Mouse (Mus musculus) stomach, postnatal 0 days (tissue): ENCODE measurements at regions not wholly inside any gene's neighbourhood (a gene's known extent, or its start where the extent isn't known, plus 50 kb on each side); places are given as distances from the start of the nearest gene placed in this dataset.

Source experiments
- ATAC-seq: fragments of 200-750 bp; cut with Nextera tagmentation; 2 replicates; pipeline ENCODE4 v1.8.0; 2017; ENCODE audit not compliant: low FRiP score, low TSS enrichment
- DNase-seq: peaks from one replicate; pipeline ENCODE4 v3.0.0-alpha.2; 2016; ENCODE audit warnings: low spot score
- H3K27ac ChIP-seq: fragments of 300-500 bp; sonication (generic); replicated peaks from 2 replicates; pipeline ENCODE4 v1.5.1; 2014; ENCODE audit warnings: mild to moderate bottlenecking, control low read depth
- H3K27me3 ChIP-seq: fragments of 300-500 bp; sonication (generic); 2 replicates; pipeline ENCODE4 v1.6.1; 2014; ENCODE audit warnings: low read length; ENCODE audit not compliant: control insufficient read depth, insufficient read depth
- H3K36me3 ChIP-seq: fragments of 300-500 bp; sonication (generic); 2 replicates; pipeline ENCODE4 v1.6.1; 2014; ENCODE audit warnings: low read length, mixed read lengths; ENCODE audit not compliant: control insufficient read depth, insufficient read depth
- H3K4me1 ChIP-seq: fragments of 300-500 bp; sonication (generic); replicated peaks from 2 replicates; pipeline ENCODE4 v1.6.1; 2014; ENCODE audit warnings: antibody characterized with exemption; ENCODE audit not compliant: control insufficient read depth, insufficient read depth
- H3K4me2 ChIP-seq: fragments of 300-500 bp; sonication (generic); replicated peaks from 2 replicates; pipeline ENCODE4 v1.6.1; 2014; ENCODE audit warnings: low read depth, mild to moderate bottlenecking, control low read depth, moderate library complexity
- H3K4me3 ChIP-seq: fragments of 300-500 bp; sonication (generic); 2 replicates; pipeline ENCODE4 v1.5.1; 2014; ENCODE audit warnings: low read depth, low read length, control low read depth
- H3K9ac ChIP-seq: fragments of 300-500 bp; sonication (generic); 2 replicates; pipeline ENCODE4 v1.6.1; 2014; ENCODE audit warnings: mild to moderate bottlenecking, low read length, control low read depth, mixed read lengths
- H3K9me3 ChIP-seq: fragments of 300-500 bp; sonication (generic); 2 replicates; pipeline ENCODE4 v1.6.1; 2016; ENCODE audit warnings: low read length; ENCODE audit not compliant: control insufficient read depth
- CTCF ChIP-seq: IDR thresholded peaks from 2 replicates; pipeline ENCODE4 v1.5.1; 2016; ENCODE audit warnings: antibody characterized with exemption, low read depth, mild to moderate bottlenecking, moderate library complexity
- EP300 ChIP-seq: optimal IDR thresholded peaks from 2 replicates; pipeline ENCODE3; 2016; ENCODE audit warnings: antibody characterized with exemption
- WGBS: fragments of 180-500 bp; shearing (Covaris S2); extraction: QIAGEN DNeasy Blood & Tissue Kit; methylation state at CpG from one replicate; pipeline ENCODE4 v1.1.7; 2014; 5-methylcytosine and 5-hydroxymethylcytosine counted together

GRCm38 (mm10) chr16:58331087-58331486, 77.2 kb upstream of the Dcbld2 start:
- H3K4me2 ChIP-seq: no peak overlapping the region
- H3K4me1 ChIP-seq: no peaks in the 10 kb centered on the region
- WGBS: 49% methylated on average over 3 of the region's 3 CpGs
- TF ChIP-seq CTCF (no peak), EP300 (no peak)
- H3K9ac ChIP-seq: no peak overlapping the region
- ATAC-seq (no peak), DNase-seq (no peak)
- no peaks in the 10 kb centered on the region for H3K27me3 ChIP-seq
- H3K36me3 ChIP-seq: no peaks in the 10 kb centered on the region
- H3K4me3 ChIP-seq: no peak overlapping the region
- H3K9me3 ChIP-seq: no peaks in the 10 kb centered on the region
- no peak overlapping the region for H3K27ac ChIP-seq

- no peaks in the 10 kb centered on the region for H3K9me3 ChIP-seq
- no peak for TF ChIP-seq EP300
- TF ChIP-seq CTCF: no peak
- no peaks in the 10 kb centered on the region for H3K36me3 ChIP-seq
- ATAC-seq (no peak), DNase-seq (no peak)
- no peaks in the 10 kb centered on the region for H3K27me3 ChIP-seq
- 63% methylated on average over 5 of the region's 5 CpGs for WGBS
- H3K9ac ChIP-seq: no peak overlapping the region
- H3K4me3 ChIP-seq: no peak overlapping the region
- H3K4me2 ChIP-seq: no peak overlapping the region
- H3K4me1 ChIP-seq: no peaks in the 10 kb centered on the region
- H3K27ac ChIP-seq: no peak overlapping the region
Measured at GRCm38 (mm10) chr16:58343921-58344320, 64.3 kb upstream of the Dcbld2 start.

GRCm38 (mm10) chr16:58349354-58349753, 58.9 kb upstream of the Dcbld2 start:
- WGBS: 45% methylated on average over 5 of the region's 5 CpGs
- Histone ChIP-seq H3K9me3 (no peaks in the 10 kb centered on the region), H3K27ac (no peak overlapping the region), H3K4me1 (no peaks in the 10 kb centered on the region), H3K27me3 (no peaks in the 10 kb centered on the region), H3K36me3 (no peaks in the 10 kb centered on the region), H3K4me3 (no peak overlapping the region), H3K9ac (no peak overlapping the region), H3K4me2 (no peak overlapping the region)
- ATAC-seq (no peak), DNase-seq (no peak)
- TF ChIP-seq CTCF: no peak

GRCm38 (mm10) chr16:58349802-58350201, 58.4 kb upstream of the Dcbld2 start:
- 63% methylated on average over 2 of the region's 2 CpGs for WGBS
- no peaks in the 10 kb centered on the region for H3K4me1 ChIP-seq
- no peak overlapping the region for H3K4me3 ChIP-seq
- H3K4me2 ChIP-seq: no peak overlapping the region
- H3K9ac ChIP-seq: no peak overlapping the region
- no peak for ATAC-seq
- H3K27me3 ChIP-seq: no peaks in the 10 kb centered on the region
- H3K27ac ChIP-seq: no peak overlapping the region
- H3K36me3 ChIP-seq: no peaks in the 10 kb centered on the region
- H3K9me3 ChIP-seq: no peaks in the 10 kb centered on the region
- no peak for DNase-seq
- TF ChIP-seq EP300 (no peak), CTCF (no peak)

GRCm38 (mm10) chr16:58352156-58352555, 56.1 kb upstream of the Dcbld2 start:
- Histone ChIP-seq H3K9me3 (no peaks in the 10 kb centered on the region), H3K27me3 (no peaks in the 10 kb centered on the region), H3K36me3 (no peaks in the 10 kb centered on the region), H3K4me1 (no peaks in the 10 kb centered on the region), H3K4me3 (no peak overlapping the region), H3K9ac (no peak overlapping the region), H3K27ac (no peak overlapping the region), H3K4me2 (no peak overlapping the region)
- no peak for ATAC-seq
- DNase-seq: no peak
- TF ChIP-seq CTCF: no peak
- 70% methylated on average over 3 of the region's 3 CpGs for WGBS

- no peak overlapping the region for H3K4me2 ChIP-seq
- no peaks in the 10 kb centered on the region for H3K9me3 ChIP-seq
- TF ChIP-seq CTCF: no peak
- TF ChIP-seq EP300: no peak
- no peak overlapping the region for H3K9ac ChIP-seq
- DNase-seq (no peak), ATAC-seq (no peak)
- WGBS: 53% methylated on average over 6 of the region's 6 CpGs
- no peaks in the 10 kb centered on the region for H3K4me1 ChIP-seq
- no peaks in the 10 kb centered on the region for H3K36me3 ChIP-seq
- no peak overlapping the region for H3K27ac ChIP-seq
- no peaks in the 10 kb centered on the region for H3K27me3 ChIP-seq
- no peak overlapping the region for H3K4me3 ChIP-seq
Measured at GRCm38 (mm10) chr16:58354551-58354950, 53.7 kb upstream of the Dcbld2 start.
